Mouse (Mus musculus): Measurements from ENCODE around the gene Tiprl. TPM values are rescaled to one million over a fixed set of nuclear protein-coding genes. Genes with fewer than 3 reads are reported as not detected.

The Tiprl gene
- total RNA-seq, 4 experiments from 2014 or later = 60.6 to 65.5 (median 62.1) TPM

DNA sequence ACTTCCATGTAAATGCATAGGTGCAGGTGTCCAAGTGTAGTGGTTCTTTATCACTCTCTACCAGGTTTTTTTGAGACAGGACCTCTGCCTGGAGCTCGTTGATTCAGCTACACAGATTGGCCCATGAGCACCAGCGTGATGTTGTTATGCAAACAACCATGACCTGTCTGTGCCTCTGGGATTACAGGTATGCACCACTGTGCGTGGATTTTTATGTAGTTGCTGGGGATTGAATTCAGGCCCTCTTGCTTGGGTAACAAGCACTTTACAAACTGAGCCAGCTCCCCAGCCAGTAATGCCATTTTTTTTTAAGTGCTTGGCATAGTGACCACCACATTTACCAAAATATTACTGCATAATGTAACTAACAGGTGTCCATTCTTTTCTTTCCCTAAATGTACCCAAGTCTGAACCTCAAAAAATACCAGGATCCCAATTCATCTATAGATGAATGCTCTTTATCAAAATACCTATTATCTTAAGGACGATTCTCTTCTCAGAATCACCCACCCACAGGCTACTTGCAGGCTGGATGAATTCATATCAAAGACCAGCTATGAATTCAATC, 35.3 kb downstream of the Tiprl start:
- DNase-seq (ENCODE audit: low spot score in 2 of 2) = no peak

GRCm38 (mm10) chr1:165200748-165201147, 36.0 kb downstream of the Tiprl start:
- DNase-seq (ENCODE audit: low spot score in 2 of 2) = no peak

DNA sequence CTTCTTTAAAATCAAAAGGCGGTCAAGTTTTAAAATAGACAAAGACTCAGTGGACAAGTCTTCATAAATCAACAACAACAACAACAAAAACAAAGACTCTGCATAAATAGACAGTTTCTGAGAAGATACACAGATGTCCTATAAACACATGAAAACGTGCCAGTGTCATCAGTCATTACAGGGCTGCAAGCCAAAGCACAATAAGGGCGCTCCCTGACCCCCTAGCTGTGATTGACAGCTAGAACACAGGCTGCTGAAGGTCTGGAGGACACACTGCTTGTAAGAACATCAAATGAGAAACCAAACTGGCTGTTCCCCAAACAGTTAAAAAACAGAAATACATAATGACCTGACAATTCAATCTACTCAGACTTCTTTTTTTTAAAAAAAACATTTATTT, 37.2 kb downstream of the Tiprl start:
- DNase-seq (ENCODE audit: low spot score in 2 of 2) = no peak

- DNase-seq (ENCODE audit: low spot score in 2 of 2) = no peak
Observed at GRCm38 (mm10) chr1:165198951-165199350, 37.8 kb downstream of the Tiprl start.

- DNase-seq (ENCODE audit: low spot score in 2 of 2) = no peak
Observed at GRCm38 (mm10) chr1:165197875-165198274, 38.9 kb downstream of the Tiprl start.

- no peak for DNase-seq (ENCODE audit: low spot score in 2 of 2)
Observed at GRCm38 (mm10) chr1:165195396-165195960, 41.3 kb downstream of the Tiprl start.

- DNase-seq (ENCODE audit: low spot score in 2 of 2) = no peak
Observed at GRCm38 (mm10) chr1:165194662-165195013, 42.2 kb downstream of the Tiprl start.

GRCm38 (mm10) chr1:165193880-165194661, 42.7 kb downstream of the Tiprl start, which contains the start of gene Sft2d2:
Gene Sft2d2 (minus strand): TSS chr1:165194438.
- DNase-seq (ENCODE audit: low spot score in 2 of 2) = peak; percentile 51 to 70

DNA sequence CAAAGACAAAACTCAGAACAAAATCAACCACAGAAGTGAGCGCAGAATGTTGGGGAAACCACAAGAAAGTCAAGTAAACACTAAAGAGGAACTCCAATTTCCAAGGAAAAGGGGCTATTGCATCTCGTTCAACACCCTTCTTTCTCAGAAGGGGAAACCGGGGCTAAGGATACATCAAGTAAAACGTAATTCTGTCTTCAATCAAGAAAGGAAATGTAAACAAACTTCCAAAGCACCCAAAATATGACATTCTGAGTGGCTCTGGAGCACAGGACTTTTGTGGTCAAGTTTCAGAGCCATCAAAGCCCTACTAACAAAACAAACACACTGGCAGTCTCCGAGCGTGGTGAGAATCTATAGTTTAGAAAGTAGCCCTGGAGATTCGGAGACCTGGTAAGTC, 43.4 kb downstream of the Tiprl start:
- no peak for DNase-seq (ENCODE audit: low spot score in 2 of 2)

- no peak for DNase-seq (ENCODE audit: low spot score in 2 of 2)
Observed at GRCm38 (mm10) chr1:165192714-165193264, 44.0 kb downstream of the Tiprl start.

DNA sequence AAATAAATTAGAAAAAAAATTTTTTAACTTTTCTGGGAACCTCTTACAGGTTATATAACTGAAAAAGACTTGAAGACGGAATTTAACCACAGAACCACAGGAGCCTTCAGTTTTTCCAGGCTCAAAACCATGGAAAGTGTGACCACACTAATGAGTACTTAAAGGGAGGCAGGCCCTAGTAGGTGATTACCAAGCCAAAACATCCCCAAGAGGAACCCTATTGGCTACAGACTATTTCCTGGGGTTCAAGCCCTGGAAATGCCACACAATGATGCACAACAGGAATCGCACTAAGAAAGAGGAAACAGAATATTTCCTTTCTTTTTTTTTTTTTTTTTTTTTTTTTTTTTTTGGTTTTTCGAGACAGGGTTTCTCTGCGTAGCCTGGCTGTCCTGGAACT, 44.7 kb downstream of the Tiprl start:
- DNase-seq (ENCODE audit: low spot score in 2 of 2) = no peak

- no peak for DNase-seq (ENCODE audit: low spot score in 2 of 2)
Observed at GRCm38 (mm10) chr1:165191611-165192010, 45.2 kb downstream of the Tiprl start.

- DNase-seq (ENCODE audit: low spot score in 2 of 2) = no peak
Observed at GRCm38 (mm10) chr1:165190571-165191273, 46.1 kb downstream of the Tiprl start.

DNA sequence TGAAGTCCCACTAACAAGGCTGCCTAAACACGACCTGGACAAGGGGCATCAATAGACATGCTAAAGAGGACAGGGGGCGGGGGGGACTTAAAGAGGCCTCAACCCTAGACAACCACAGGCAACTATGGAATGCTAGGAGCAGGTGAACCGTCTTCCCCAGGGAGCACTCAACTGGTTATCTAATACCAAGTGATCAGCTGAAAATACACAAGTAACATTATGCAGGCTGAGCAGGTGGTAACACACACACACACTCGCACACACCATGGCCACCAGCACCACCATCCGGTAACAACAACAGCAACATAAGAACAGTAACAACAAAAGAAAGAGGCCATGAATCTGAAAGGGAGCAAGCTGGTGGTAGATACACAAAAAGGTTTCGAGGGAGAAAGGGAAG, 46.7 kb downstream of the Tiprl start:
- no peak for DNase-seq (ENCODE audit: low spot score in 2 of 2)

DNA sequence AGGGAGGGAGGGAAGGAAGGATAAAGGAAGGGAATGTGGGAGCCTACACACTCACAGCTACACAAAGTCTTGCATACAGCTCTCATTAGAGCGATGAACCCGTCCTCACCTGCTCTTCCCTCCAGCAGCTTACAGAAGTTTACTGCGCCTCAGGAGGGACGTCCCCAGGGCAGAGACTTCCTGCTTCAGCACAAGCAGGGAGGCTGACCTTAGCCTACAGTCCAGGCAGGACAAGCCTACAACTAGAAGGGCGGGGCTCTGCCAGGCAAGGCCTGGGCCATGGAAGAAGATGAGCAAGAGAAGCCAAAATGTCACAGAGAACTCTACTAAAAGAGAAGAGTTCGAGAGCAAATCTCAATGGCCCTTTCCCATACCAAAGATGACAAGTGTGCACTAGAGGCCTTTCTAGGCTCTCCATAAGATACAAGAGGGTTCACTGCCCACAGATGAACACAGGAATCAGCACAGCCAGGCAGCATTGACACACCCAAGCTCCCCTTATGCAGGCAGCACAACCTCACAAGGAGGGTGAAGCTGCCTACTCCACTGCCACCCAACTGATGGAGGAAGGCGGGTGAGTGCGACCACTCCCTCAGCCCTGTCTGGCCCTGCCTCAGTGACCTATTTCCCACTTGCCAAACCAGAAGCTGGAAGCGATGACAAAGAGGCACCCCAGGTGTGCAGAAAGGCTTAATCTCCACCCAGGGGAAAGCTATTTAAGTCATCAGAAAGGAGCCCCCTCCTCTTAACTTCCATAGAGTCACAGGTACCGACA, 47.8 kb downstream of the Tiprl start:
- no peak for DNase-seq (ENCODE audit: low spot score in 2 of 2)

DNA sequence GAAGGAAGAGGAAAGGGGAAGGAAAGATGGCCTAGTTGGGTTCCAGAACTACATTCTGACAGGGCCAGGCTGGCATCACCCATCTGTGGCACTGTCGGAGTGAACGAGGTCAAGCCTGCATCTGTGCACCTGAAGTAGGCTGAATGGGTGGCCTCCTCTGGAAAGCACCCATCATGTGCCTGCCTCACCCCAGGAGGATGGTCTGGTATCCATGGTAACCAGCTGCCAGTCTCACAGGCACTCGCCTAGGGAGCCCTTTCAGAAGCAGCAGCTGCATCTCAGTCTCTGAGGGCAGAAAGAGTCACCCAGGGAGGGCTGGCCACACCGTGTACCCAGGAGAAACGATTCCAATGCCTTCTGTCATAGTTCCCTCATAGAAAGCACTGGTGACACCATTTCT, 49.4 kb downstream of the Tiprl start:
- DNase-seq (ENCODE audit: low spot score in 2 of 2) = no peak

DNA sequence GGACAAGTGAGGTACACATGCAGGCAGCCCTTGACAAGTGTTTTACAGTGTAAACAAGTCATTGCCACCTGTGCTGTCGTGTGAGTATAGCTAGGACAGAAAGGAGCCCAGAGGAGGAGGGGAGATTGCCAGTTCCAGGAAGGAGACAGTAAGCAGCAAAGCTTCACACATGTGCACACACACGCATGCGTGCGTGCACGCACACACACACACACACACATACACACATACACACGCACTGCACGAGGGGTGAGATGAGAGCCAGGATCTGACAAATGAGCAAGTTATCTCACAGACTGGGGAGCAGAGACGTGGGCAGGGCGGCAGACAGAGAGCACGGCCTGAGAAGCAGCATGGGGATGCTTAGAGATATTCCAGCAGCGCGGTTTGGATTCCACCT, 50.3 kb downstream of the Tiprl start:
- DNase-seq (ENCODE audit: low spot score in 2 of 2) = no peak

DNA sequence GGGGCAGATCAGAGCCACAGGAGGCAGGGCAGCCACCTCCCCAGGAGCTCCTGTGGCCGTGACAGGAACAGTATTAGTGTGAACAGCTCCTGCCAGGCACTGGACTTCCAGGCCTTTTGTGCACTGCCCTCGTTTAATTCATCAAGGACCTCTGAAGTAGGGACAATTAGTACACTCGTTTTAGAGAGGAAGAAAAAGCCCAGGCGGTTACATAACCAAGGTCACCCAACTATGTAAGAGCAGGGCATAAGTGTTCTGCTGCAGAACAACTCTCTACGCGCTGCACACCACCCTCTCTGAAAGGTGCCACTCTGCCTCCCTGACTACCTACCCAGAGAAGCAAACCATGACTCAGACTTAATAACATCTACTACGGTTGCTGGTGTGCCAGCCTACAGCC, 51.7 kb downstream of the Tiprl start:
- DNase-seq (ENCODE audit: low spot score in 2 of 2) = no peak

- no peak for DNase-seq (ENCODE audit: low spot score in 2 of 2)
Observed at GRCm38 (mm10) chr1:165184178-165184577, 52.6 kb downstream of the Tiprl start.

- DNase-seq (ENCODE audit: low spot score in 2 of 2) = no peak
Observed at GRCm38 (mm10) chr1:165183400-165183799, 53.4 kb downstream of the Tiprl start.

GRCm38 (mm10) chr1:165179321-165179720, 57.5 kb downstream of the Tiprl start:
- no peak for DNase-seq (ENCODE audit: low spot score in 2 of 2)

Measured in left cerebral cortex, adult 8-10 months (tissue).